Mouse (Mus musculus): ENCODE measurements around the gene Hpn. TPM values are rescaled to one million over a fixed set of nuclear protein-coding genes. Genes with fewer than 3 reads are reported as not detected.
A peak's percentile ranks its signal among the peaks of the same experiment; 100 is the strongest.

Gene Hpn
- polyA plus RNA-seq, 1 experiment from 2014 or later: 45.8 TPM

- H3K27me3 ChIP-seq: no peaks in the 10 kb centered on the region
- H3K4me2 ChIP-seq: no peak overlapping the region
- DNase-seq (no peak), ATAC-seq (ENCODE audit: low read depth) (no peak)
- no peak overlapping the region for H3K27ac ChIP-seq
- peaks cover 3% of the 10 kb centered on the region; the same call in 1 of the 2 replicates for H3K4me1 ChIP-seq (replicated peaks)
- peaks cover 89% of the 10 kb centered on the region for H3K36me3 ChIP-seq
- 46% methylated on average over 5 of the region's 5 CpGs for WGBS (ENCODE audit: insufficient replicate concordance)
- no peak overlapping the region for H3K9ac ChIP-seq
- H3K9me3 ChIP-seq (replicated peaks): no peaks in the 10 kb centered on the region
- no peak overlapping the region for H3K4me3 ChIP-seq (replicated peaks)
Observed at GRCm38 (mm10) chr7:31139765-31140164, 24.7 kb upstream of the Hpn start.

- WGBS (ENCODE audit: insufficient replicate concordance): 83% methylated on average over 10 of the region's 10 CpGs
- Histone ChIP-seq H3K36me3 (peaks cover 95% of the 10 kb centered on the region), H3K4me1 (replicated peaks) (peaks cover 3% of the 10 kb centered on the region; the same call in 1 of the 2 replicates)
Observed at GRCm38 (mm10) chr7:31135717-31136116, 20.6 kb upstream of the Hpn start.

GRCm38 (mm10) chr7:31131866-31132265 is 16.8 kb upstream of the Hpn start:
- Histone ChIP-seq H3K4me2 (no peak overlapping the region), H3K9me3 (replicated peaks) (no peaks in the 10 kb centered on the region), H3K9ac (no peak overlapping the region), H3K36me3 (peaks cover 76% of the 10 kb centered on the region), H3K4me3 (replicated peaks) (no peak overlapping the region), H3K27ac (no peak overlapping the region), H3K27me3 (peaks cover 20% of the 10 kb centered on the region), H3K4me1 (replicated peaks) (peaks cover 7% of the 10 kb centered on the region)
- WGBS (ENCODE audit: insufficient replicate concordance): 76% methylated on average over 4 of the region's 4 CpGs
- ATAC-seq (ENCODE audit: low read depth): no peak
- no peak for DNase-seq

More at GRCm38 (mm10) chr7:31135717-31136116, 20.6 kb upstream of the Hpn start:
- Histone ChIP-seq H3K27ac (no peak overlapping the region), H3K4me2 (no peak overlapping the region), H3K9me3 (replicated peaks) (no peaks in the 10 kb centered on the region), H3K9ac (no peak overlapping the region), H3K27me3 (no peaks in the 10 kb centered on the region), H3K4me3 (replicated peaks) (no peak overlapping the region)
- ATAC-seq (ENCODE audit: low read depth) (no peak), DNase-seq (no peak)

- ATAC-seq (ENCODE audit: low read depth) (0 out of 2 replicates have a peak, but pooled peaks have one; percentile 11), DNase-seq (no peak)
- no peak overlapping the region for H3K27ac ChIP-seq
- H3K9ac ChIP-seq: no peak overlapping the region
- peaks cover 30% of the 10 kb centered on the region for H3K27me3 ChIP-seq
- peaks cover 65% of the 10 kb centered on the region for H3K36me3 ChIP-seq
- no peak overlapping the region for H3K4me3 ChIP-seq (replicated peaks)
- peaks cover 11% of the 10 kb centered on the region for H3K4me1 ChIP-seq (replicated peaks)
- H3K9me3 ChIP-seq (replicated peaks): no peaks in the 10 kb centered on the region
- WGBS (ENCODE audit: insufficient replicate concordance): 38% methylated on average over 4 of the region's 4 CpGs
- H3K4me2 ChIP-seq: no peak overlapping the region
Observed at GRCm38 (mm10) chr7:31130841-31131240, 15.8 kb upstream of the Hpn start.

GRCm38 (mm10) chr7:31130197-31130596 is 15.1 kb upstream of the Hpn start:
- Histone ChIP-seq H3K36me3 (peaks cover 59% of the 10 kb centered on the region), H3K4me2 (no peak overlapping the region), H3K9me3 (replicated peaks) (no peaks in the 10 kb centered on the region), H3K27ac (no peak overlapping the region), H3K27me3 (peaks cover 36% of the 10 kb centered on the region), H3K4me1 (replicated peaks) (peaks cover 11% of the 10 kb centered on the region), H3K4me3 (replicated peaks) (no peak overlapping the region), H3K9ac (no peak overlapping the region)
- ATAC-seq (ENCODE audit: low read depth) (no peak), DNase-seq (no peak)
- 84% methylated on average over 7 of the region's 7 CpGs for WGBS (ENCODE audit: insufficient replicate concordance)

- 61% methylated on average over 9 of the region's 9 CpGs for WGBS (ENCODE audit: insufficient replicate concordance)
- no peak for DNase-seq
- Histone ChIP-seq H3K27me3 (peaks cover 45% of the 10 kb centered on the region), H3K4me3 (replicated peaks) (no peak overlapping the region), H3K27ac (no peak overlapping the region), H3K4me1 (replicated peaks) (peaks cover 11% of the 10 kb centered on the region), H3K36me3 (peaks cover 39% of the 10 kb centered on the region), H3K9ac (no peak overlapping the region), H3K9me3 (replicated peaks) (no peaks in the 10 kb centered on the region), H3K4me2 (no peak overlapping the region)
- ATAC-seq (ENCODE audit: low read depth): no peak
Observed at GRCm38 (mm10) chr7:31128157-31128705, 13.1 kb upstream of the Hpn start.

GRCm38 (mm10) chr7:31126851-31127724 is 12.0 kb upstream of the Hpn start, which contains the start of gene Scn1b:
Scn1b (minus strand) TSS chr7:31127003.
- Histone ChIP-seq H3K4me1 (replicated peaks) (peaks cover 11% of the 10 kb centered on the region), H3K27me3 (peaks cover 45% of the 10 kb centered on the region), H3K4me3 (replicated peaks) (peak within 1 kb of the TSS; percentile 57), H3K4me2 (peak within 1 kb of the TSS; percentile 71), H3K9me3 (replicated peaks) (no peaks in the 10 kb centered on the region), H3K36me3 (peaks cover 28% of the 10 kb centered on the region), H3K27ac (no peak within 1 kb of the TSS), H3K9ac (peak within 1 kb of the TSS; percentile 33; the same call in 1 of the 2 replicates)
- WGBS (ENCODE audit: insufficient replicate concordance): 1% methylated on average over 38 of the region's 60 CpGs
- ATAC-seq (ENCODE audit: low read depth): no peak
- DNase-seq: no peak

- Histone ChIP-seq H3K36me3 (peaks cover 20% of the 10 kb centered on the region), H3K4me1 (replicated peaks) (peaks cover 11% of the 10 kb centered on the region), H3K27me3 (peaks cover 45% of the 10 kb centered on the region), H3K9me3 (replicated peaks) (no peaks in the 10 kb centered on the region), H3K27ac (no peak overlapping the region), H3K4me3 (replicated peaks) (peak overlapping the region; percentile 57), H3K4me2 (peak overlapping the region; percentile 71), H3K9ac (peak overlapping the region; percentile 33; the same call in 1 of the 2 replicates)
- ATAC-seq (ENCODE audit: low read depth) (no peak), DNase-seq (no peak)
- 2% methylated on average over 53 of the region's 53 CpGs for WGBS (ENCODE audit: insufficient replicate concordance)
Observed at GRCm38 (mm10) chr7:31126211-31126751, 11.2 kb upstream of the Hpn start.

- whole genome bisulfite sequencing (ENCODE audit: insufficient replicate concordance): 58% methylated on average over 13 of the region's 13 CpGs
- DNase-seq: no peak
- no peak overlapping the region for H3K9ac ChIP-seq
- H3K27me3 ChIP-seq: peaks cover 45% of the 10 kb centered on the region
- H3K4me2 ChIP-seq: no peak overlapping the region
- no peak overlapping the region for H3K27ac ChIP-seq
- peaks cover 11% of the 10 kb centered on the region for H3K4me1 ChIP-seq (replicated peaks)
- H3K9me3 ChIP-seq (replicated peaks): no peaks in the 10 kb centered on the region
- no peak for ATAC-seq (ENCODE audit: low read depth)
- H3K4me3 ChIP-seq (replicated peaks): no peak overlapping the region
- H3K36me3 ChIP-seq: peaks cover 14% of the 10 kb centered on the region
Observed at GRCm38 (mm10) chr7:31125116-31125515, 10.0 kb upstream of the Hpn start.

- no peak overlapping the region for H3K4me3 ChIP-seq (replicated peaks)
- ATAC-seq (ENCODE audit: low read depth): no peak
- H3K9ac ChIP-seq: no peak overlapping the region
- H3K4me2 ChIP-seq: no peak overlapping the region
- peaks cover 45% of the 10 kb centered on the region for H3K27me3 ChIP-seq
- WGBS (ENCODE audit: insufficient replicate concordance): 62% methylated on average over 5 of the region's 5 CpGs
- H3K9me3 ChIP-seq (replicated peaks): no peaks in the 10 kb centered on the region
- H3K36me3 ChIP-seq: peaks cover 6% of the 10 kb centered on the region
- DNase-seq: no peak
- no peak overlapping the region for H3K27ac ChIP-seq
- H3K4me1 ChIP-seq (replicated peaks): peaks cover 11% of the 10 kb centered on the region
Observed at GRCm38 (mm10) chr7:31124381-31124780, 9.3 kb upstream of the Hpn start.

- ATAC-seq (ENCODE audit: low read depth) (no peak), DNase-seq (no peak)
- Histone ChIP-seq H3K4me1 (replicated peaks) (peaks cover 11% of the 10 kb centered on the region), H3K4me3 (replicated peaks) (no peak overlapping the region), H3K9ac (no peak overlapping the region), H3K27me3 (peaks cover 44% of the 10 kb centered on the region), H3K36me3 (no peaks in the 10 kb centered on the region), H3K9me3 (replicated peaks) (no peaks in the 10 kb centered on the region), H3K4me2 (no peak overlapping the region), H3K27ac (no peak overlapping the region)
- 64% methylated on average over 3 of the region's 3 CpGs for WGBS (ENCODE audit: insufficient replicate concordance)
Observed at GRCm38 (mm10) chr7:31123697-31124096, 8.6 kb upstream of the Hpn start.
